Mouse (Mus musculus): ENCODE results near the gene Prrg1.
A peak's percentile ranks its signal among the peaks of the same experiment; 100 is the strongest.
"Not testable (repeated sequence)": the region's sequence is repeated elsewhere in the genome, so short reads cannot be mapped to it uniquely, and the experiment has no call there.

Gene Prrg1

GRCm38 (mm10) chrX:78583202-78584004 is at the start of gene Prrg1:
Gene Prrg1, minus strand, starts transcription at chrX:78583896.
- peak; percentile 88 for DNase-seq

- DNase-seq, result no peak
Observed at GRCm38 (mm10) chrX:78605814-78606213, 22.1 kb upstream of the Prrg1 start.

- no peak for DNase-seq
Observed at GRCm38 (mm10) chrX:78593138-78593537, 9.4 kb upstream of the Prrg1 start.

- peak; percentile 62 for DNase-seq
Observed at GRCm38 (mm10) chrX:78582854-78583201, 868 bp downstream of the Prrg1 start.

GRCm38 (mm10) chrX:78563451-78563850 is 20.2 kb downstream of the Prrg1 start:
- no peak for DNase-seq

- DNase-seq, result no peak
Observed at GRCm38 (mm10) chrX:78553399-78553798, 30.3 kb downstream of the Prrg1 start.

GRCm38 (mm10) chrX:78552704-78553103 is 31.0 kb downstream of the Prrg1 start:
- no peak for DNase-seq

GRCm38 (mm10) chrX:78547696-78548095 is 36.0 kb downstream of the Prrg1 start:
- no peak for DNase-seq

- no peak for DNase-seq
Observed at GRCm38 (mm10) chrX:78539734-78540133, 44.0 kb downstream of the Prrg1 start.

- no peak for DNase-seq
Observed at GRCm38 (mm10) chrX:78538632-78539316, 44.9 kb downstream of the Prrg1 start.

- DNase-seq, result no peak
Observed at GRCm38 (mm10) chrX:78518301-78518700, 65.4 kb downstream of the Prrg1 start.

GRCm38 (mm10) chrX:78482987-78483386 is 100.7 kb downstream of the Prrg1 start:
- DNase-seq, result no peak

- no peak for DNase-seq
Observed at GRCm38 (mm10) chrX:78479710-78480109, 104.0 kb downstream of the Prrg1 start.

GRCm38 (mm10) chrX:78434357-78434756 is 149.3 kb downstream of the Prrg1 start:
- DNase-seq, result no peak

- DNase-seq, result not testable (repeated sequence)
Observed at GRCm38 (mm10) chrX:78403346-78403745, 180.3 kb downstream of the Prrg1 start.
